Mouse (Mus musculus): ENCODE data around the gene Golt1b. TPM values are rescaled to one million over a fixed set of nuclear protein-coding genes. Genes with fewer than 3 reads are reported as not detected.

Gene Golt1b
- polyA plus RNA-seq, 1 experiment: 5.4 TPM

GRCm38 (mm10) chr6:142367565-142367964, 19.5 kb upstream of the Golt1b start:
- no peak overlapping the region for H3K27ac ChIP-seq (ENCODE audit: control insufficient read depth, insufficient read depth, low read depth, low read length)
- TF ChIP-seq POLR2A (IDR thresholded peaks at IDR 0.05; ENCODE audit: control insufficient read depth, low read depth, low read length) (no peak), CTCF (IDR thresholded peaks at IDR 0.05; ENCODE audit: control insufficient read depth, insufficient read depth, insufficient replicate concordance, low read depth, low read length) (no peak)
- H3K27me3 ChIP-seq (ENCODE audit: control insufficient read depth, insufficient read depth, low read length): no peaks in the 10 kb centered on the region
- no peaks in the 10 kb centered on the region; the same call in 1 of the 2 replicates for H3K4me1 ChIP-seq (ENCODE audit: control insufficient read depth, insufficient read depth, low read length)
- H3K4me3 ChIP-seq (ENCODE audit: control insufficient read depth, low read depth, low read length): no peak overlapping the region
- H3K36me3 ChIP-seq (ENCODE audit: control insufficient read depth, insufficient read depth, low read length): peaks cover 6% of the 10 kb centered on the region

GRCm38 (mm10) chr6:142369568-142369967, 17.5 kb upstream of the Golt1b start:
- Histone ChIP-seq H3K4me1 (ENCODE audit: control insufficient read depth, insufficient read depth, low read length) (no peaks in the 10 kb centered on the region; the same call in 1 of the 2 replicates), H3K4me3 (ENCODE audit: control insufficient read depth, low read depth, low read length) (no peak overlapping the region), H3K27ac (ENCODE audit: control insufficient read depth, insufficient read depth, low read depth, low read length) (no peak overlapping the region), H3K27me3 (ENCODE audit: control insufficient read depth, insufficient read depth, low read length) (no peaks in the 10 kb centered on the region), H3K36me3 (ENCODE audit: control insufficient read depth, insufficient read depth, low read length) (peaks cover 4% of the 10 kb centered on the region)
- TF ChIP-seq POLR2A (IDR thresholded peaks at IDR 0.05; ENCODE audit: control insufficient read depth, low read depth, low read length) (no peak), CTCF (IDR thresholded peaks at IDR 0.05; ENCODE audit: control insufficient read depth, insufficient read depth, insufficient replicate concordance, low read depth, low read length) (no peak)

- Histone ChIP-seq H3K27me3 (ENCODE audit: control insufficient read depth, insufficient read depth, low read length) (no peaks in the 10 kb centered on the region), H3K36me3 (ENCODE audit: control insufficient read depth, insufficient read depth, low read length) (peaks cover 3% of the 10 kb centered on the region), H3K4me1 (ENCODE audit: control insufficient read depth, insufficient read depth, low read length) (no peaks in the 10 kb centered on the region), H3K4me3 (ENCODE audit: control insufficient read depth, low read depth, low read length) (no peak overlapping the region), H3K27ac (ENCODE audit: control insufficient read depth, insufficient read depth, low read depth, low read length) (no peak overlapping the region)
- TF ChIP-seq CTCF (IDR thresholded peaks at IDR 0.05; ENCODE audit: control insufficient read depth, insufficient read depth, insufficient replicate concordance, low read depth, low read length) (no peak), POLR2A (IDR thresholded peaks at IDR 0.05; ENCODE audit: control insufficient read depth, low read depth, low read length) (no peak)
Observed at GRCm38 (mm10) chr6:142377081-142377480, 9.9 kb upstream of the Golt1b start.

- H3K27me3 ChIP-seq (ENCODE audit: control insufficient read depth, insufficient read depth, low read length): no peaks in the 10 kb centered on the region
- no peak overlapping the region for H3K27ac ChIP-seq (ENCODE audit: control insufficient read depth, insufficient read depth, low read depth, low read length)
- no peak for TF ChIP-seq CTCF (IDR thresholded peaks at IDR 0.05; ENCODE audit: control insufficient read depth, insufficient read depth, insufficient replicate concordance, low read depth, low read length)
- TF ChIP-seq POLR2A (IDR thresholded peaks at IDR 0.05; ENCODE audit: control insufficient read depth, low read depth, low read length): no peak
Observed at GRCm38 (mm10) chr6:142378576-142379330, 8.3 kb upstream of the Golt1b start.

GRCm38 (mm10) chr6:142379961-142380360, 7.1 kb upstream of the Golt1b start:
- peaks cover 3% of the 10 kb centered on the region for H3K36me3 ChIP-seq (ENCODE audit: control insufficient read depth, insufficient read depth, low read length)
- TF ChIP-seq POLR2A (IDR thresholded peaks at IDR 0.05; ENCODE audit: control insufficient read depth, low read depth, low read length): no peak
- no peak for TF ChIP-seq CTCF (IDR thresholded peaks at IDR 0.05; ENCODE audit: control insufficient read depth, insufficient read depth, insufficient replicate concordance, low read depth, low read length)
- no peak overlapping the region for H3K27ac ChIP-seq (ENCODE audit: control insufficient read depth, insufficient read depth, low read depth, low read length)
- H3K4me3 ChIP-seq (ENCODE audit: control insufficient read depth, low read depth, low read length): no peak overlapping the region
- no peaks in the 10 kb centered on the region for H3K4me1 ChIP-seq (ENCODE audit: control insufficient read depth, insufficient read depth, low read length)
- H3K27me3 ChIP-seq (ENCODE audit: control insufficient read depth, insufficient read depth, low read length): no peaks in the 10 kb centered on the region

More at GRCm38 (mm10) chr6:142378576-142379330, 8.3 kb upstream of the Golt1b start:
- Histone ChIP-seq H3K36me3 (ENCODE audit: control insufficient read depth, insufficient read depth, low read length) (peaks cover 3% of the 10 kb centered on the region), H3K4me3 (ENCODE audit: control insufficient read depth, low read depth, low read length) (no peak overlapping the region), H3K4me1 (ENCODE audit: control insufficient read depth, insufficient read depth, low read length) (no peaks in the 10 kb centered on the region)

- peaks cover 1% of the 10 kb centered on the region for H3K36me3 ChIP-seq (ENCODE audit: control insufficient read depth, insufficient read depth, low read length)
- no peaks in the 10 kb centered on the region for H3K27me3 ChIP-seq (ENCODE audit: control insufficient read depth, insufficient read depth, low read length)
- H3K4me3 ChIP-seq (ENCODE audit: control insufficient read depth, low read depth, low read length): no peak overlapping the region
- no peak overlapping the region for H3K27ac ChIP-seq (ENCODE audit: control insufficient read depth, insufficient read depth, low read depth, low read length)
- no peaks in the 10 kb centered on the region for H3K4me1 ChIP-seq (ENCODE audit: control insufficient read depth, insufficient read depth, low read length)
- no peak for TF ChIP-seq CTCF (IDR thresholded peaks at IDR 0.05; ENCODE audit: control insufficient read depth, insufficient read depth, insufficient replicate concordance, low read depth, low read length)
- TF ChIP-seq POLR2A (IDR thresholded peaks at IDR 0.05; ENCODE audit: control insufficient read depth, low read depth, low read length): no peak
Observed at GRCm38 (mm10) chr6:142381615-142382014, 5.4 kb upstream of the Golt1b start.

- TF ChIP-seq CTCF (IDR thresholded peaks at IDR 0.05; ENCODE audit: control insufficient read depth, insufficient read depth, insufficient replicate concordance, low read depth, low read length): no peak
- TF ChIP-seq POLR2A (IDR thresholded peaks at IDR 0.05; ENCODE audit: control insufficient read depth, low read depth, low read length): no peak
- H3K27me3 ChIP-seq (ENCODE audit: control insufficient read depth, insufficient read depth, low read length): no peaks in the 10 kb centered on the region
- H3K27ac ChIP-seq (ENCODE audit: control insufficient read depth, insufficient read depth, low read depth, low read length): no peak overlapping the region
- no peaks in the 10 kb centered on the region for H3K4me1 ChIP-seq (ENCODE audit: control insufficient read depth, insufficient read depth, low read length)
- no peak overlapping the region for H3K4me3 ChIP-seq (ENCODE audit: control insufficient read depth, low read depth, low read length)
- no peaks in the 10 kb centered on the region; the same call in 1 of the 2 replicates for H3K36me3 ChIP-seq (ENCODE audit: control insufficient read depth, insufficient read depth, low read length)
Observed at GRCm38 (mm10) chr6:142384521-142384920, 2.5 kb upstream of the Golt1b start.

Measured in testis, adult 2 months (tissue).